Mouse (Mus musculus) lung, adult 2 months (tissue): ENCODE measurements around the gene Cd9.

Experiments used
- CTCF ChIP-seq: fragments of 200-500 bp; IDR thresholded peaks from 2 replicates; pipeline ENCODE4 v1.5.1; 2011; ENCODE audit warnings: mild to moderate bottlenecking, low read length, control low read depth; ENCODE audit not compliant: insufficient read depth
- POLR2A ChIP-seq: fragments of 200-500 bp; IDR thresholded peaks from 2 replicates; pipeline ENCODE4 v1.6.1; 2011; ENCODE audit warnings: low read depth, mild to moderate bottlenecking, control low read depth, low read length, borderline replicate concordance; ENCODE audit errors: extremely low read depth

DNA sequence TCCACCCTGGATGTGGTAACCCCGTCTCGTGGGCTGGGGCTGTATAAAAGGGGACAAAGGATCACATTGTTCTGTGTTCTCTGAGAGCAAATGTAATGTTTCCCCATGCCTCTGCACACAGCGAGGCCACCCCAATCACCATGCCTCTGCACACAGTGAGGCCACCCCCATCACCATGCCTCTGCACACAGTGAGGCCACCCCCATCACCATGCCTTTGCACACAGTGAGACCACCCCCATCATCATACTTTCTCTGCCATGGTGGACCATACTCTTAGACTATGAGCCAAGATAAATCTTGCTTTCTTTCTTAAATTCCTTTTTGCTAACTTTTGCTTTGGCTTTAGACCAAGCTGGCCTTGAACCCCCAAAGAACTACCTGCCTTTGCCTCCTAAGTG, 61.3 kb downstream of the Cd9 start:
- TF ChIP-seq CTCF (no peak), POLR2A (no peak)
